Mouse (Mus musculus): ENCODE data around the gene Fscn1. TPM values are rescaled to one million over a fixed set of nuclear protein-coding genes. Genes with fewer than 3 reads are reported as not detected.
A peak's percentile ranks its signal among the peaks of the same experiment; 100 is the strongest.

Fscn1 gene
- polyA plus RNA-seq, 1 experiment from 2014 or later: 120 TPM

GRCm38 (mm10) chr5:142920311-142921073 lies 39.7 kb upstream of the Fscn1 start:
- Histone ChIP-seq H3K4me1 (ENCODE audit: control insufficient read depth in 2 of 2, insufficient read depth in 2 of 2, low read length in 2 of 2) (peaks cover 15 to 18% of the 10 kb centered on the region in 2 experiments), H3K9ac (ENCODE audit: low read length) (no peak overlapping the region), H3K36me3 (ENCODE audit: control insufficient read depth, insufficient read depth, low read length) (no peaks in the 10 kb centered on the region), H3K9me3 (ENCODE audit: control insufficient read depth, low read length) (no peaks in the 10 kb centered on the region), H3K27ac (replicated peaks in 1 of 2; ENCODE audit: control insufficient read depth in 1 of 2, insufficient read depth in 1 of 2, low read depth in 2 of 2, low read length in 2 of 2) (peak overlapping the region; percentile 37 to 66), H3K27me3 (ENCODE audit: control insufficient read depth, insufficient read depth, low read length) (no peaks in the 10 kb centered on the region), H3K4me2 (ENCODE audit: low read length) (peak overlapping the region; percentile 23; the same call in 1 of the 2 replicates), H3K4me3 (ENCODE audit: control insufficient read depth in 1 of 2, insufficient read depth in 1 of 2, low read depth in 1 of 2, low read length in 2 of 2) (no peak overlapping the region)
- peak; percentile 80 for ATAC-seq (ENCODE audit: insufficient number of reproducible peaks, insufficient read depth, low FRiP score, low read depth)
- WGBS: 22% methylated on average over 8 of the region's 8 CpGs

GRCm38 (mm10) chr5:142921074-142921459 lies 39.1 kb upstream of the Fscn1 start:
- Histone ChIP-seq H3K4me2 (ENCODE audit: low read length) (peak overlapping the region; percentile 23; the same call in 1 of the 2 replicates), H3K27me3 (ENCODE audit: control insufficient read depth, insufficient read depth, low read length) (no peaks in the 10 kb centered on the region), H3K27ac (replicated peaks in 1 of 2; ENCODE audit: control insufficient read depth in 1 of 2, insufficient read depth in 1 of 2, low read depth in 2 of 2, low read length in 2 of 2) (peak overlapping the region; percentile 37 to 66), H3K36me3 (ENCODE audit: control insufficient read depth, insufficient read depth, low read length) (no peaks in the 10 kb centered on the region), H3K9me3 (ENCODE audit: control insufficient read depth, low read length) (no peaks in the 10 kb centered on the region), H3K9ac (ENCODE audit: low read length) (no peak overlapping the region), H3K4me1 (ENCODE audit: control insufficient read depth in 2 of 2, insufficient read depth in 2 of 2, low read length in 2 of 2) (peaks cover 21 to 24% of the 10 kb centered on the region in 2 experiments), H3K4me3 (ENCODE audit: control insufficient read depth in 1 of 2, insufficient read depth in 1 of 2, low read depth in 1 of 2, low read length in 2 of 2) (no peak overlapping the region)
- ATAC-seq (ENCODE audit: insufficient number of reproducible peaks, insufficient read depth, low FRiP score, low read depth): peak; percentile 5; the same call in 1 of the 2 replicates
- 50% methylated on average over 6 of the region's 6 CpGs for WGBS

GRCm38 (mm10) chr5:142922251-142922650 lies 37.9 kb upstream of the Fscn1 start:
- no peaks in the 10 kb centered on the region for H3K36me3 ChIP-seq (ENCODE audit: control insufficient read depth, insufficient read depth, low read length)
- peaks cover 31 to 36% of the 10 kb centered on the region in 2 experiments for H3K4me1 ChIP-seq (ENCODE audit: control insufficient read depth in 2 of 2, insufficient read depth in 2 of 2, low read length in 2 of 2)
- no peak overlapping the region for H3K4me2 ChIP-seq (ENCODE audit: low read length)
- no peak overlapping the region for H3K27ac ChIP-seq (replicated peaks in 1 of 2; ENCODE audit: control insufficient read depth in 1 of 2, insufficient read depth in 1 of 2, low read depth in 2 of 2, low read length in 2 of 2)
- no peak overlapping the region for H3K9ac ChIP-seq (ENCODE audit: low read length)
- no peaks in the 10 kb centered on the region for H3K27me3 ChIP-seq (ENCODE audit: control insufficient read depth, insufficient read depth, low read length)
- H3K9me3 ChIP-seq (ENCODE audit: control insufficient read depth, low read length): no peaks in the 10 kb centered on the region
- no peak overlapping the region for H3K4me3 ChIP-seq (ENCODE audit: control insufficient read depth in 1 of 2, insufficient read depth in 1 of 2, low read depth in 1 of 2, low read length in 2 of 2)
- WGBS: 83% methylated on average over 5 of the region's 5 CpGs
- no peak for ATAC-seq (ENCODE audit: insufficient number of reproducible peaks, insufficient read depth, low FRiP score, low read depth)

GRCm38 (mm10) chr5:142923781-142924180 lies 36.4 kb upstream of the Fscn1 start:
- ATAC-seq (ENCODE audit: insufficient number of reproducible peaks, insufficient read depth, low FRiP score, low read depth): no peak
- Histone ChIP-seq H3K4me1 (ENCODE audit: control insufficient read depth in 2 of 2, insufficient read depth in 2 of 2, low read length in 2 of 2) (peaks cover 39 to 45% of the 10 kb centered on the region in 2 experiments), H3K36me3 (ENCODE audit: control insufficient read depth, insufficient read depth, low read length) (no peaks in the 10 kb centered on the region), H3K4me3 (ENCODE audit: control insufficient read depth in 1 of 2, insufficient read depth in 1 of 2, low read depth in 1 of 2, low read length in 2 of 2) (no peak overlapping the region), H3K9ac (ENCODE audit: low read length) (no peak overlapping the region), H3K27ac (replicated peaks in 1 of 2; ENCODE audit: control insufficient read depth in 1 of 2, insufficient read depth in 1 of 2, low read depth in 2 of 2, low read length in 2 of 2) (no peak overlapping the region), H3K9me3 (ENCODE audit: control insufficient read depth, low read length) (no peaks in the 10 kb centered on the region), H3K27me3 (ENCODE audit: control insufficient read depth, insufficient read depth, low read length) (no peaks in the 10 kb centered on the region), H3K4me2 (ENCODE audit: low read length) (no peak overlapping the region)
- 83% methylated on average over 3 of the region's 3 CpGs for WGBS

- H3K4me1 ChIP-seq (ENCODE audit: control insufficient read depth in 2 of 2, insufficient read depth in 2 of 2, low read length in 2 of 2): peaks cover 41 to 47% of the 10 kb centered on the region in 2 experiments
- H3K27ac ChIP-seq (replicated peaks in 1 of 2; ENCODE audit: control insufficient read depth in 1 of 2, insufficient read depth in 1 of 2, low read depth in 2 of 2, low read length in 2 of 2): 0 out of 4 replicates have a peak overlapping the region, but pooled peaks of 1 of the 2 experiments have one; percentile 14
- H3K36me3 ChIP-seq (ENCODE audit: control insufficient read depth, insufficient read depth, low read length): no peaks in the 10 kb centered on the region
- no peak for ATAC-seq (ENCODE audit: insufficient number of reproducible peaks, insufficient read depth, low FRiP score, low read depth)
- no peak overlapping the region for H3K4me2 ChIP-seq (ENCODE audit: low read length)
- H3K4me3 ChIP-seq (ENCODE audit: control insufficient read depth in 1 of 2, insufficient read depth in 1 of 2, low read depth in 1 of 2, low read length in 2 of 2): no peak overlapping the region
- 70% methylated on average over 12 of the region's 12 CpGs for WGBS
- no peaks in the 10 kb centered on the region for H3K9me3 ChIP-seq (ENCODE audit: control insufficient read depth, low read length)
- H3K9ac ChIP-seq (ENCODE audit: low read length): no peak overlapping the region
- no peaks in the 10 kb centered on the region for H3K27me3 ChIP-seq (ENCODE audit: control insufficient read depth, insufficient read depth, low read length)
These were observed 35.7 kb upstream of the Fscn1 start for GRCm38 (mm10) chr5:142924336-142924959.

GRCm38 (mm10) chr5:142926204-142926939 lies 33.8 kb upstream of the Fscn1 start:
- no peaks in the 10 kb centered on the region for H3K27me3 ChIP-seq (ENCODE audit: control insufficient read depth, insufficient read depth, low read length)
- no peaks in the 10 kb centered on the region for H3K36me3 ChIP-seq (ENCODE audit: control insufficient read depth, insufficient read depth, low read length)
- H3K9me3 ChIP-seq (ENCODE audit: control insufficient read depth, low read length): no peaks in the 10 kb centered on the region
- peak overlapping the region; percentile 42; the same call in 1 of the 2 replicates for H3K9ac ChIP-seq (ENCODE audit: low read length)
- H3K27ac ChIP-seq (replicated peaks in 1 of 2; ENCODE audit: control insufficient read depth in 1 of 2, insufficient read depth in 1 of 2, low read depth in 2 of 2, low read length in 2 of 2): peak overlapping the region; percentile 71 to 73
- peak; percentile 64 for ATAC-seq (ENCODE audit: insufficient number of reproducible peaks, insufficient read depth, low FRiP score, low read depth)
- no peak overlapping the region for H3K4me3 ChIP-seq (ENCODE audit: control insufficient read depth in 1 of 2, insufficient read depth in 1 of 2, low read depth in 1 of 2, low read length in 2 of 2)
- 11% methylated on average over 13 of the region's 13 CpGs for WGBS
- peak overlapping the region; percentile 26 for H3K4me2 ChIP-seq (ENCODE audit: low read length)
- H3K4me1 ChIP-seq (ENCODE audit: control insufficient read depth in 2 of 2, insufficient read depth in 2 of 2, low read length in 2 of 2): peaks cover 33 to 45% of the 10 kb centered on the region in 2 experiments

GRCm38 (mm10) chr5:142926940-142927228 lies 33.3 kb upstream of the Fscn1 start:
- peaks cover 31 to 42% of the 10 kb centered on the region in 2 experiments for H3K4me1 ChIP-seq (ENCODE audit: control insufficient read depth in 2 of 2, insufficient read depth in 2 of 2, low read length in 2 of 2)
- peak overlapping the region; percentile 26 for H3K4me2 ChIP-seq (ENCODE audit: low read length)
- peak overlapping the region; percentile 42; the same call in 1 of the 2 replicates for H3K9ac ChIP-seq (ENCODE audit: low read length)
- no peaks in the 10 kb centered on the region for H3K27me3 ChIP-seq (ENCODE audit: control insufficient read depth, insufficient read depth, low read length)
- peak overlapping the region; percentile 65 to 73 for H3K27ac ChIP-seq (replicated peaks in 1 of 2; ENCODE audit: control insufficient read depth in 1 of 2, insufficient read depth in 1 of 2, low read depth in 2 of 2, low read length in 2 of 2)
- H3K36me3 ChIP-seq (ENCODE audit: control insufficient read depth, insufficient read depth, low read length): no peaks in the 10 kb centered on the region
- no peaks in the 10 kb centered on the region for H3K9me3 ChIP-seq (ENCODE audit: control insufficient read depth, low read length)
- no peak overlapping the region for H3K4me3 ChIP-seq (ENCODE audit: control insufficient read depth in 1 of 2, insufficient read depth in 1 of 2, low read depth in 1 of 2, low read length in 2 of 2)
- ATAC-seq (ENCODE audit: insufficient number of reproducible peaks, insufficient read depth, low FRiP score, low read depth): no peak
- WGBS: 16% methylated on average over 3 of the region's 3 CpGs
